Mouse (Mus musculus): Measurements from ENCODE around the gene Ptprm. TPM values are rescaled to one million over a fixed set of nuclear protein-coding genes. Genes with fewer than 3 reads are reported as not detected.

The Ptprm gene
- polyA plus RNA-seq, 1 experiment from 2014 or later = 45.7 TPM

DNA sequence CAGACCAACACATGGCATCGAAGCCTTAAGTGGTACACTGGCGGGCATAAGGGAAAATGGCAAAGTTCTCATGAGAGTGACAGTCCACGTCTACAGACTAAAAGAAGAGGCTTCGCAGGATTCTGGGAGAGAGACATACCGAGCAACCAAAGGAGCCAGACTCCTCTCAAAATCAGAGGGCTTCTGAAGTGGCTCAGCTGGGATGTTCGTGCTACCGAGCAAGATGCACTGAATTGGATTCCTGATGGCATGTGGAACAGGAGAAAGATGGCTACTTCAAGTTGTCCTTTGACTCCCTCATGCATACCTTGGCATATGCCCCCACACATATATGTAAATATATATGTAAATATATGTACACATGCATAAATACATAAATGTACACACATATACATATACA, 115.4 kb downstream of the Ptprm start:
- 89% methylated on average over 7 of the region's 7 CpGs for WGBS
- ATAC-seq (ENCODE audit: low read depth) = no peak
- Histone ChIP-seq H3K4me2 (ENCODE audit: low read depth, low read length) (no peak overlapping the region), H3K36me3 (ENCODE audit: control insufficient read depth, insufficient read depth, low read length) (no peaks in the 10 kb centered on the region), H3K9ac (ENCODE audit: low read length) (no peak overlapping the region), H3K4me1 (replicated peaks; ENCODE audit: control insufficient read depth, insufficient read depth, low read length) (peaks cover 3% of the 10 kb centered on the region; the same call in 1 of the 2 replicates), H3K27me3 (ENCODE audit: control insufficient read depth, insufficient read depth, low read depth, low read length) (no peaks in the 10 kb centered on the region), H3K27ac (ENCODE audit: low read length) (no peak overlapping the region), H3K4me3 (ENCODE audit: low read length) (no peak overlapping the region), H3K9me3 (ENCODE audit: control insufficient read depth, low read length) (peaks cover 2% of the 10 kb centered on the region; the same call in 1 of the 2 replicates)

DNA sequence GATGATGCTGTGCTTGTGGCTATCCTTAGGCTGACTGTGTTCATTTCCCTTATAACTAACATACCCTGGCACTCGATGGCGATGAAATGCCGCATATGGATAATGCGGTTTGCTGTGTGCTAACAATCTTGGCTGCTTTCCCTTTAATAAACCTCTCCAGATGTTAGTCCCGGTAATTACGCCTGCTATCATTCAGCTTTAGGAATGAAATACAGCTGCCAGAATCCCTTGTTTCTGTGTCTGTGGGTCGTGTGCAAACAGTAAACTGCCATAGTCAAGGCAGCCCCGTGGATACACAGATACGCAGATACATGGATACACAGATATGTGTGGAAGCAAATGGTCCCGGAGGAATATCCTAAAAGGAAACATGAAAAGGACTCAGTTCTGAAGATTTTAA, 116.8 kb downstream of the Ptprm start:
- Histone ChIP-seq H3K27ac (ENCODE audit: low read length) (no peak overlapping the region), H3K36me3 (ENCODE audit: control insufficient read depth, insufficient read depth, low read length) (no peaks in the 10 kb centered on the region), H3K27me3 (ENCODE audit: control insufficient read depth, insufficient read depth, low read depth, low read length) (no peaks in the 10 kb centered on the region), H3K9me3 (ENCODE audit: control insufficient read depth, low read length) (peaks cover 2% of the 10 kb centered on the region; the same call in 1 of the 2 replicates), H3K9ac (ENCODE audit: low read length) (no peak overlapping the region), H3K4me1 (replicated peaks; ENCODE audit: control insufficient read depth, insufficient read depth, low read length) (peaks cover 3% of the 10 kb centered on the region; the same call in 1 of the 2 replicates), H3K4me3 (ENCODE audit: low read length) (no peak overlapping the region), H3K4me2 (ENCODE audit: low read depth, low read length) (no peak overlapping the region)
- WGBS = 69% methylated on average over 10 of the region's 10 CpGs
- ATAC-seq (ENCODE audit: low read depth) = no peak

DNA sequence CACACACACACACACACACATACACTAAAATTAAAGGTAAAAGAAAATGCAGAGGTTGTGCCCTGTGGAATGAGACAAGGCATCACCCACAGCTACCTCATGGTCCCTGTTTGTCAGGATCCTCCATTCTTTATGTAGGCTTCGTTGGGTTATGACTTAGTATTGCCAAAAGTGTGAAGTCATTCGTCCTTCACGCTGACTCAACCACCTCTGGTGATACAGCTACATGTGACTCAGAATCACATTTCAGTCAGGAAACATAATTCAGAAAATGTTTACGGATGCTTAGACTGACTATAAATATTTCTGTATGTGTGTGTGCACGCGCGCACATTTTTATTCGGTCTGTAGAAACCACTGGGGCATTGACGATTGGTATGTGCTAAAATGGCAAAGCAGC, 121.2 kb downstream of the Ptprm start:
- H3K36me3 ChIP-seq (ENCODE audit: control insufficient read depth, insufficient read depth, low read length) = no peaks in the 10 kb centered on the region
- H3K27ac ChIP-seq (ENCODE audit: low read length) = no peak overlapping the region
- no peak overlapping the region for H3K4me2 ChIP-seq (ENCODE audit: low read depth, low read length)
- no peaks in the 10 kb centered on the region for H3K9me3 ChIP-seq (ENCODE audit: control insufficient read depth, low read length)
- 74% methylated on average over 9 of the region's 9 CpGs for WGBS
- no peak overlapping the region for H3K9ac ChIP-seq (ENCODE audit: low read length)
- no peak overlapping the region for H3K4me3 ChIP-seq (ENCODE audit: low read length)
- no peaks in the 10 kb centered on the region for H3K27me3 ChIP-seq (ENCODE audit: control insufficient read depth, insufficient read depth, low read depth, low read length)
- no peaks in the 10 kb centered on the region for H3K4me1 ChIP-seq (replicated peaks; ENCODE audit: control insufficient read depth, insufficient read depth, low read length)
- ATAC-seq (ENCODE audit: low read depth) = no peak

DNA sequence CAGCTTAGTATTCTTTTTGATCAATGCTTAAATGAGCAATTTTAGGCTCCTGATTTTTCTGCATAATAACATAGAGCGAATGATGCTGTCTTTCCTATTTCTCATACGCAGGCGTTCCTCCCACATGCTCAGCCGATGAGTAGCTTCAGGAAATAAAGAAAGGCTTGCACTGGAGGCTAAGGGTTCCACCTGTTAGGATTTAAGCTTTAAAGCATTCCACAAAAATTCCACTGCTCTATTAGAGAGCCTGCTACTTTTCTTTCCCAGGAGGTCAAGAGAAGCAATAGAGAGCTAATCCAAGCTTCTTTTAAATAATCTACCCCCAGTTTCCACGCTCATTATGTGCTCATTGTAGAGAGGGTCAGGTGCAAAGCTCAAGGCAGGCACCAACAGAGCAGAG, 127.3 kb downstream of the Ptprm start:
- Histone ChIP-seq H3K4me2 (ENCODE audit: low read depth, low read length) (no peak overlapping the region), H3K27ac (ENCODE audit: low read length) (no peak overlapping the region; the same call in 1 of the 2 replicates), H3K4me3 (ENCODE audit: low read length) (no peak overlapping the region), H3K9me3 (ENCODE audit: control insufficient read depth, low read length) (no peaks in the 10 kb centered on the region), H3K9ac (ENCODE audit: low read length) (no peak overlapping the region), H3K27me3 (ENCODE audit: control insufficient read depth, insufficient read depth, low read depth, low read length) (no peaks in the 10 kb centered on the region), H3K36me3 (ENCODE audit: control insufficient read depth, insufficient read depth, low read length) (no peaks in the 10 kb centered on the region), H3K4me1 (replicated peaks; ENCODE audit: control insufficient read depth, insufficient read depth, low read length) (no peaks in the 10 kb centered on the region)
- WGBS = 43% methylated on average over 5 of the region's 5 CpGs
- no peak for ATAC-seq (ENCODE audit: low read depth)

DNA sequence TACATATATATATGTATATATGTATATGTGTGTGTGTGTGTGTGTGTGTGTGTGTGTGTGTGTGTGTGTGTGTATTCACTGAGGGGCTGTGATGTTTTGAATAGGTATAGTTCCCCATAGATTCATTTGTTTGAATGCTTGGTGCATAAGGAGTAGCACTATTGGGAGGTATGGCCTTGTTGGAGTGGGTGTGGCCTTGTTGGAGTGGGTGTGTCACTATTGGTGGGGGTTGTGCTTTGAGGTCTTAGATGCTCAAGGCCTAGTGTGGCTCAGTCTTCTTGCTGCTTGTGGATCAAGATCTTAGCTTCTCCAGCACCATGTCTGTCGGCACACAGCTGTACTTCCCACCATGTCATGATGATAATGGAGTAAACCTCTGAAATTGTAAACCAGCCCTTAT, 138.9 kb downstream of the Ptprm start:
- ATAC-seq (ENCODE audit: low read depth) = no peak
- Histone ChIP-seq H3K36me3 (ENCODE audit: control insufficient read depth, insufficient read depth, low read length) (no peaks in the 10 kb centered on the region), H3K27ac (ENCODE audit: low read length) (no peak overlapping the region), H3K4me2 (ENCODE audit: low read depth, low read length) (no peak overlapping the region), H3K9ac (ENCODE audit: low read length) (no peak overlapping the region), H3K27me3 (ENCODE audit: control insufficient read depth, insufficient read depth, low read depth, low read length) (no peaks in the 10 kb centered on the region), H3K4me3 (ENCODE audit: low read length) (no peak overlapping the region), H3K9me3 (ENCODE audit: control insufficient read depth, low read length) (no peaks in the 10 kb centered on the region), H3K4me1 (replicated peaks; ENCODE audit: control insufficient read depth, insufficient read depth, low read length) (peaks cover 10% of the 10 kb centered on the region)
- WGBS = 81% methylated on average over 1 of the region's 1 CpGs

DNA sequence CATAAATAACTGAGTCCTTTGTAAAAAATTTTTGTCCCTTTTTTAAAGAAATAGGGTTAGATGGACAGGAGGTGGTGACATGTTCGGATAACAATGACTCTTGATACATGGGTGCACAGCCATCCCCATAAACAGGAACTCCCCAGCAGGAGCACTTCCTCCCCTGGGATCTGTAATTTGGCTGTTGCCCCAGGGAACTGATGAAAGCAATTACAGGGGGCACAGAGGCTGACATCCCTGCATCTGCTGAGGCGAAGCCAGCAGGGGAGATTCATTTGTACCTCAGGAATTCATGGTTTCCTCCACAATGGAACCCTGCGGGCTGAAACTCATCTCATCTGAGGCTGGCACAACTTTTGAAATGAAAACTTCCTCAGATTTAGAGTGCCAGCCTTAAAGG, 140.5 kb downstream of the Ptprm start:
- no peak overlapping the region for H3K9ac ChIP-seq (ENCODE audit: low read length)
- no peak overlapping the region for H3K27ac ChIP-seq (ENCODE audit: low read length)
- WGBS = 34% methylated on average over 3 of the region's 3 CpGs
- H3K4me2 ChIP-seq (ENCODE audit: low read depth, low read length) = no peak overlapping the region
- no peaks in the 10 kb centered on the region for H3K36me3 ChIP-seq (ENCODE audit: control insufficient read depth, insufficient read depth, low read length)
- H3K9me3 ChIP-seq (ENCODE audit: control insufficient read depth, low read length) = no peaks in the 10 kb centered on the region
- no peaks in the 10 kb centered on the region for H3K27me3 ChIP-seq (ENCODE audit: control insufficient read depth, insufficient read depth, low read depth, low read length)
- no peak for ATAC-seq (ENCODE audit: low read depth)
- H3K4me1 ChIP-seq (replicated peaks; ENCODE audit: control insufficient read depth, insufficient read depth, low read length) = peaks cover 11% of the 10 kb centered on the region
- no peak overlapping the region for H3K4me3 ChIP-seq (ENCODE audit: low read length)

DNA sequence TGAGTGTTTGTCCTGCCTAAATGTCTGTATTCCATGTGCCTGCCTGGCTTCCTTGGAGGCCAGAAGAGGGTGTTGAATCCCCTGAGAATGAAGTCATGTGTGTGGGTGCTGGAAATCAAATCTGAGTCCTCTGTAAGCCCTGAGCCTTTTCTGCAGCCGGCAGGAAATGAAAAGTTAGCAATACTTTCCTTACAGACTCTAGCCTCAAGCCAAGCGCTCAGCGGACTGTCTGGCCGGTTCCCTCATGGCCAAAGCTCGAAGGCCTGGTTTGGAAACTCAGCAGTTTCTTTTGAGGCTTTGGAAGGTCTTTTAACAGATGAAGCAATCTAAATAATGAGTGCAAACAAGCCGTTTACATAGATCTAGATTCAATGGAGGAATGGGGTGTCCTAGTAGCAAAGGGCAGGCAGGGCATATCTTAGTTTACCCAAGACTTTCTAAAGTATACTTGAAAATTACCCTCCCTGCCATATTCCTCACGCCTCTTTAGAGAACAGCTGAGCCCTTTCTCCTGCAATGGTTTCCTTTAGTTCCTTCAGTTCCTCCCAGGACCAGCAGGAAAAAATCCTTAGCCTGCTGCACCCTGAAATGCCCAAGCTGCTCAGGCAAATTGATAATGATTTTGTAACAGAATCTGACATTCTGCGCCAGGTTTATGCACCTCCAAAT, 144.4 kb downstream of the Ptprm start:
- Histone ChIP-seq H3K27me3 (ENCODE audit: control insufficient read depth, insufficient read depth, low read depth, low read length) (no peaks in the 10 kb centered on the region), H3K9me3 (ENCODE audit: control insufficient read depth, low read length) (no peaks in the 10 kb centered on the region), H3K9ac (ENCODE audit: low read length) (no peak overlapping the region), H3K4me3 (ENCODE audit: low read length) (no peak overlapping the region), H3K4me1 (replicated peaks; ENCODE audit: control insufficient read depth, insufficient read depth, low read length) (peaks cover 14% of the 10 kb centered on the region), H3K36me3 (ENCODE audit: control insufficient read depth, insufficient read depth, low read length) (no peaks in the 10 kb centered on the region), H3K27ac (ENCODE audit: low read length) (no peak overlapping the region), H3K4me2 (ENCODE audit: low read depth, low read length) (no peak overlapping the region)
- WGBS = 30% methylated on average over 8 of the region's 8 CpGs
- ATAC-seq (ENCODE audit: low read depth) = peak; percentile 77

DNA sequence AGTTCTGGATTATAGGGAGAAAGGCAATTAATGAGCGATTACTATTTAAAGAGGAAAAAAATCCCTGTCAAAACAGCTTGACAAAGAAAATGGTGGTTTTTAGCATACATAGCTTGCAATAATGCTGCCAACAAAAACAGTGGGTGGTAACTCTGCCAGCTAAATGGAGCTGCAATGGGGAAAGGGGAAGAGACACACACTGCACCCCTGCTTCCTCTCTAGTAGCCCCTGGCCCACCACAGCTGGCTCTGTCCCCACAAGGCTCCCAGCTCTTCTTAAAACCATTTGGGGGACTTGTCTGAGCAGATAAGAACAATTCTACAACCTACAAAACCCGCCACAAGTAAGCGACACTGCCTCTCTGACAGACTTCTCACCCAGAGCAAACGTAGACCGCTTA, 145.7 kb downstream of the Ptprm start:
- no peak overlapping the region for H3K9ac ChIP-seq (ENCODE audit: low read length)
- H3K4me1 ChIP-seq (replicated peaks; ENCODE audit: control insufficient read depth, insufficient read depth, low read length) = peaks cover 14% of the 10 kb centered on the region
- WGBS = 63% methylated on average over 5 of the region's 5 CpGs
- no peaks in the 10 kb centered on the region for H3K36me3 ChIP-seq (ENCODE audit: control insufficient read depth, insufficient read depth, low read length)
- no peak overlapping the region for H3K4me3 ChIP-seq (ENCODE audit: low read length)
- H3K27me3 ChIP-seq (ENCODE audit: control insufficient read depth, insufficient read depth, low read depth, low read length) = no peaks in the 10 kb centered on the region
- no peak overlapping the region for H3K4me2 ChIP-seq (ENCODE audit: low read depth, low read length)
- no peak for ATAC-seq (ENCODE audit: low read depth)
- no peaks in the 10 kb centered on the region for H3K9me3 ChIP-seq (ENCODE audit: control insufficient read depth, low read length)
- H3K27ac ChIP-seq (ENCODE audit: low read length) = no peak overlapping the region

DNA sequence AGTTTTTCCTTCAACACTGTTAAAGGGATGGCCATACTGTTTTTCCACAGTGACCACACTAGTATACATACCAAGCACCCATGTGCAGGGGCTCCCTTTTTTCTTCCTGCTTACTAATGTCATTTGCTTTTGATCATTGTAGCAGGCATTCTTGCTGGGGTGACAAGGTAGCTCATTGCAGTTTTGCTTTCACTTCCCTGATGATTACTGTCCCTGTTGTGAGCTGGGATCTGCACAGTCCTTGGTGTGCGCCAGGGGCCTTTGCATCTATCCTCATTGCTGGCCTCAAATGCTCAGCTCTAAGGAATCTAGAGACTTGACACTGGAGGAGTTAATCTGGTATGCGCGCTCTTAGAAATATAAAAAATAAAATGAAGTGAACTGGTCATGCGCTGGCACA, 147.3 kb downstream of the Ptprm start:
- Histone ChIP-seq H3K9ac (ENCODE audit: low read length) (no peak overlapping the region), H3K4me3 (ENCODE audit: low read length) (no peak overlapping the region), H3K4me1 (replicated peaks; ENCODE audit: control insufficient read depth, insufficient read depth, low read length) (peaks cover 14% of the 10 kb centered on the region), H3K36me3 (ENCODE audit: control insufficient read depth, insufficient read depth, low read length) (no peaks in the 10 kb centered on the region), H3K4me2 (ENCODE audit: low read depth, low read length) (no peak overlapping the region), H3K27me3 (ENCODE audit: control insufficient read depth, insufficient read depth, low read depth, low read length) (no peaks in the 10 kb centered on the region), H3K9me3 (ENCODE audit: control insufficient read depth, low read length) (no peaks in the 10 kb centered on the region), H3K27ac (ENCODE audit: low read length) (no peak overlapping the region)
- 96% methylated on average over 4 of the region's 4 CpGs for WGBS
- no peak for ATAC-seq (ENCODE audit: low read depth)

DNA sequence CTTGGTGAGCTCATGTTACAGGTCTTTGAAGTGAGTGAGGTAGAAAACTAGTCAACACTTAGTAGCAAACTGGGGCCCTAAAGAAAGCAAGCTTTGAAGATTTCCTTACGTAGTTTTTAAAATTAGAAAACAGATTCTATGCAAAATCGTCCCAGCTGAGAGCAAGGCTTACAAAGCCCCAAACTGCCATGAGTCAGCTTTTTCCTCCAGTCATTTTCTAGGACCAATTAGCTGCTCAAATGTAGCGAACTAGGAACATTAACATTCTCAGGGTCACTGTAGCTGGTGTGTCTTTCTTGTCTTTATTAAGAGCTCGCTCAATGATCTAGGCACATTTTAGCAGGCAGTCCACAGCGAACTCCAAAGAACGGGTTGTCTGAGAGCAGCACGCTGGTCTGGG, 153.1 kb downstream of the Ptprm start:
- no peak overlapping the region for H3K4me2 ChIP-seq (ENCODE audit: low read depth, low read length)
- H3K9ac ChIP-seq (ENCODE audit: low read length) = no peak overlapping the region
- no peak overlapping the region for H3K4me3 ChIP-seq (ENCODE audit: low read length)
- 67% methylated on average over 7 of the region's 7 CpGs for WGBS
- H3K9me3 ChIP-seq (ENCODE audit: control insufficient read depth, low read length) = no peaks in the 10 kb centered on the region
- H3K36me3 ChIP-seq (ENCODE audit: control insufficient read depth, insufficient read depth, low read length) = no peaks in the 10 kb centered on the region
- no peak overlapping the region for H3K27ac ChIP-seq (ENCODE audit: low read length)
- 0 out of 2 replicates have a peak, but pooled peaks cover 4% of the 10 kb centered on the region for H3K4me1 ChIP-seq (replicated peaks; ENCODE audit: control insufficient read depth, insufficient read depth, low read length)
- no peak for ATAC-seq (ENCODE audit: low read depth)
- H3K27me3 ChIP-seq (ENCODE audit: control insufficient read depth, insufficient read depth, low read depth, low read length) = no peaks in the 10 kb centered on the region
